Mouse (Mus musculus): ENCODE results near the gene Cyp2s1. TPM values are rescaled to one million over a fixed set of nuclear protein-coding genes. Genes with fewer than 3 reads are reported as not detected.

Gene Cyp2s1
- polyA plus RNA-seq, 1 experiment from 2014 or later, result 0.38 TPM

GRCm38 (mm10) chr7:25840908-25841307 lies 24.2 kb upstream of the Cyp2s1 start:
- Histone ChIP-seq H3K4me1 (replicated peaks) (no peaks in the 10 kb centered on the region), H3K4me2 (no peak overlapping the region), H3K4me3 (replicated peaks) (no peak overlapping the region), H3K36me3 (no peaks in the 10 kb centered on the region), H3K9ac (no peak overlapping the region), H3K9me3 (replicated peaks) (no peaks in the 10 kb centered on the region), H3K27ac (no peak overlapping the region), H3K27me3 (no peaks in the 10 kb centered on the region)
- no peak for DNase-seq
- WGBS (ENCODE audit: insufficient replicate concordance), result 43% methylated on average over 4 of the region's 4 CpGs
- ATAC-seq (ENCODE audit: low read depth), result no peak

- no peak for DNase-seq
- no peaks in the 10 kb centered on the region for H3K27me3 ChIP-seq
- H3K4me3 ChIP-seq (replicated peaks), result no peak overlapping the region
- no peak for ATAC-seq (ENCODE audit: low read depth)
- no peak overlapping the region for H3K9ac ChIP-seq
- no peaks in the 10 kb centered on the region for H3K9me3 ChIP-seq (replicated peaks)
- H3K4me1 ChIP-seq (replicated peaks), result no peaks in the 10 kb centered on the region
- H3K36me3 ChIP-seq, result no peaks in the 10 kb centered on the region
- 57% methylated on average over 10 of the region's 10 CpGs for WGBS (ENCODE audit: insufficient replicate concordance)
- H3K4me2 ChIP-seq, result no peak overlapping the region
- no peak overlapping the region for H3K27ac ChIP-seq
Measured at GRCm38 (mm10) chr7:25835188-25835891, 18.6 kb upstream of the Cyp2s1 start.

GRCm38 (mm10) chr7:25831557-25832530 lies 15.1 kb upstream of the Cyp2s1 start:
- Histone ChIP-seq H3K9ac (no peak overlapping the region), H3K27me3 (no peaks in the 10 kb centered on the region), H3K4me1 (replicated peaks) (no peaks in the 10 kb centered on the region; the same call in 1 of the 2 replicates), H3K36me3 (no peaks in the 10 kb centered on the region), H3K4me3 (replicated peaks) (no peak overlapping the region), H3K4me2 (no peak overlapping the region), H3K9me3 (replicated peaks) (no peaks in the 10 kb centered on the region), H3K27ac (no peak overlapping the region)
- WGBS (ENCODE audit: insufficient replicate concordance), result 63% methylated on average over 10 of the region's 10 CpGs
- DNase-seq (no peak), ATAC-seq (ENCODE audit: low read depth) (no peak)

- no peak overlapping the region for H3K4me3 ChIP-seq (replicated peaks)
- no peak for ATAC-seq (ENCODE audit: low read depth)
- no peaks in the 10 kb centered on the region for H3K27me3 ChIP-seq
- H3K27ac ChIP-seq, result no peak overlapping the region
- H3K9me3 ChIP-seq (replicated peaks), result no peaks in the 10 kb centered on the region
- no peak for DNase-seq
- H3K36me3 ChIP-seq, result no peaks in the 10 kb centered on the region
- 40% methylated on average over 2 of the region's 2 CpGs for WGBS (ENCODE audit: insufficient replicate concordance)
- no peaks in the 10 kb centered on the region; the same call in 1 of the 2 replicates for H3K4me1 ChIP-seq (replicated peaks)
- no peak overlapping the region for H3K9ac ChIP-seq
- no peak overlapping the region for H3K4me2 ChIP-seq
Measured at GRCm38 (mm10) chr7:25830251-25830650, 13.5 kb upstream of the Cyp2s1 start.

GRCm38 (mm10) chr7:25827199-25827598 lies 10.5 kb upstream of the Cyp2s1 start:
- no peak for ATAC-seq (ENCODE audit: low read depth)

GRCm38 (mm10) chr7:25826029-25826428 lies 9.3 kb upstream of the Cyp2s1 start:
- WGBS (ENCODE audit: insufficient replicate concordance), result 43% methylated on average over 6 of the region's 6 CpGs
- Histone ChIP-seq H3K27me3 (no peaks in the 10 kb centered on the region), H3K4me3 (replicated peaks) (no peak overlapping the region), H3K27ac (no peak overlapping the region), H3K4me2 (no peak overlapping the region), H3K36me3 (no peaks in the 10 kb centered on the region), H3K9me3 (replicated peaks) (no peaks in the 10 kb centered on the region), H3K9ac (no peak overlapping the region), H3K4me1 (replicated peaks) (no peaks in the 10 kb centered on the region; the same call in 1 of the 2 replicates)
- ATAC-seq (ENCODE audit: low read depth) (no peak), DNase-seq (no peak)

More at GRCm38 (mm10) chr7:25827199-25827598, 10.5 kb upstream of the Cyp2s1 start:
- no peak for DNase-seq
- H3K27me3 ChIP-seq, result no peaks in the 10 kb centered on the region
- H3K4me3 ChIP-seq (replicated peaks), result no peak overlapping the region
- H3K9ac ChIP-seq, result no peak overlapping the region
- H3K36me3 ChIP-seq, result no peaks in the 10 kb centered on the region
- no peaks in the 10 kb centered on the region for H3K9me3 ChIP-seq (replicated peaks)
- WGBS (ENCODE audit: insufficient replicate concordance), result 16% methylated on average over 3 of the region's 3 CpGs
- no peak overlapping the region for H3K27ac ChIP-seq
- H3K4me1 ChIP-seq (replicated peaks), result no peaks in the 10 kb centered on the region; the same call in 1 of the 2 replicates
- H3K4me2 ChIP-seq, result no peak overlapping the region

- Histone ChIP-seq H3K27ac (no peak overlapping the region), H3K36me3 (no peaks in the 10 kb centered on the region), H3K4me1 (replicated peaks) (no peaks in the 10 kb centered on the region; the same call in 1 of the 2 replicates), H3K27me3 (no peaks in the 10 kb centered on the region), H3K4me2 (no peak overlapping the region), H3K9me3 (replicated peaks) (no peaks in the 10 kb centered on the region), H3K4me3 (replicated peaks) (no peak overlapping the region), H3K9ac (no peak overlapping the region)
- ATAC-seq (ENCODE audit: low read depth), result no peak
- 43% methylated on average over 9 of the region's 9 CpGs for WGBS (ENCODE audit: insufficient replicate concordance)
- DNase-seq, result no peak
Measured at GRCm38 (mm10) chr7:25825043-25825442, 8.3 kb upstream of the Cyp2s1 start.

- DNase-seq (no peak), ATAC-seq (ENCODE audit: low read depth) (no peak)
Measured at GRCm38 (mm10) chr7:25815571-25815970, 1.1 kb downstream of the Cyp2s1 start.

GRCm38 (mm10) chr7:25814711-25815110 lies 2.0 kb downstream of the Cyp2s1 start:
- peaks cover 14% of the 10 kb centered on the region for H3K4me1 ChIP-seq (replicated peaks)
- no peak overlapping the region for H3K9ac ChIP-seq
- H3K27me3 ChIP-seq, result peaks cover 43% of the 10 kb centered on the region
- no peak overlapping the region for H3K4me2 ChIP-seq
- H3K27ac ChIP-seq, result no peak overlapping the region
- no peak overlapping the region for H3K4me3 ChIP-seq (replicated peaks)
- no peaks in the 10 kb centered on the region for H3K9me3 ChIP-seq (replicated peaks)
- no peak for ATAC-seq (ENCODE audit: low read depth)
- H3K36me3 ChIP-seq, result no peaks in the 10 kb centered on the region
- 73% methylated on average over 9 of the region's 9 CpGs for WGBS (ENCODE audit: insufficient replicate concordance)
- no peak for DNase-seq

More at GRCm38 (mm10) chr7:25815571-25815970, 1.1 kb downstream of the Cyp2s1 start:
- peaks cover 43% of the 10 kb centered on the region for H3K27me3 ChIP-seq
- 15% methylated on average over 7 of the region's 7 CpGs for WGBS (ENCODE audit: insufficient replicate concordance)
- no peak overlapping the region for H3K27ac ChIP-seq
- peaks cover 14% of the 10 kb centered on the region for H3K4me1 ChIP-seq (replicated peaks)
- no peak overlapping the region for H3K9ac ChIP-seq
- peak overlapping the region; percentile 66; the same call in 1 of the 2 replicates for H3K4me2 ChIP-seq
- H3K36me3 ChIP-seq, result no peaks in the 10 kb centered on the region
- H3K9me3 ChIP-seq (replicated peaks), result no peaks in the 10 kb centered on the region
- H3K4me3 ChIP-seq (replicated peaks), result no peak overlapping the region

- H3K27ac ChIP-seq, result no peak overlapping the region
- peaks cover 14% of the 10 kb centered on the region for H3K4me1 ChIP-seq (replicated peaks)
- no peak overlapping the region for H3K9ac ChIP-seq
- H3K27me3 ChIP-seq, result peaks cover 29% of the 10 kb centered on the region
- no peaks in the 10 kb centered on the region for H3K9me3 ChIP-seq (replicated peaks)
- no peak overlapping the region for H3K4me2 ChIP-seq
- no peaks in the 10 kb centered on the region for H3K36me3 ChIP-seq
- H3K4me3 ChIP-seq (replicated peaks), result no peak overlapping the region
- 60% methylated on average over 1 of the region's 1 CpGs for WGBS (ENCODE audit: insufficient replicate concordance)
- ATAC-seq (ENCODE audit: low read depth), result no peak
- no peak for DNase-seq
Measured at GRCm38 (mm10) chr7:25812195-25812594, 4.5 kb downstream of the Cyp2s1 start.

- H3K4me3 ChIP-seq (replicated peaks), result no peak overlapping the region
- H3K4me2 ChIP-seq, result no peak overlapping the region
- H3K27ac ChIP-seq, result no peak overlapping the region
- no peaks in the 10 kb centered on the region for H3K9me3 ChIP-seq (replicated peaks)
- no peak overlapping the region for H3K9ac ChIP-seq
- 44% methylated on average over 2 of the region's 2 CpGs for WGBS (ENCODE audit: insufficient replicate concordance)
- H3K36me3 ChIP-seq, result no peaks in the 10 kb centered on the region
- peaks cover 12% of the 10 kb centered on the region for H3K4me1 ChIP-seq (replicated peaks)
- no peak for ATAC-seq (ENCODE audit: low read depth)
- DNase-seq, result no peak
- peaks cover 26% of the 10 kb centered on the region for H3K27me3 ChIP-seq
Measured at GRCm38 (mm10) chr7:25811716-25812115, 5.0 kb downstream of the Cyp2s1 start.

Measured in liver, embryonic 13.5 days (tissue).